Mouse (Mus musculus): Measurements from ENCODE around the gene Rhobtb1. TPM values are rescaled to one million over a fixed set of nuclear protein-coding genes. Genes with fewer than 3 reads are reported as not detected.

Rhobtb1 gene
- total RNA-seq, 1 experiment = 2.7 TPM

GRCm38 (mm10) chr10:69240530-69240929 is 89.3 kb downstream of the Rhobtb1 start:
- TF ChIP-seq HCFC1 (IDR thresholded peaks at IDR 0.05; ENCODE audit: borderline replicate concordance, insufficient read depth, low read length) (no peak), MAFK (IDR thresholded peaks at IDR 0.05; ENCODE audit: insufficient read depth, low read depth, low read length) (no peak), ZC3H11A (IDR thresholded peaks at IDR 0.05; ENCODE audit: borderline replicate concordance, low read depth, low read length) (no peak), ZNF384 (IDR thresholded peaks at IDR 0.05; ENCODE audit: low read depth, low read length) (no peak), CHD2 (IDR thresholded peaks at IDR 0.05; ENCODE audit: low read depth, low read length) (no peak)
- Histone ChIP-seq H3K4me3 (ENCODE audit: insufficient read depth in 1 of 2, low read depth in 1 of 2, low read length in 2 of 2, poor library complexity in 1 of 2, severe bottlenecking in 1 of 2) (no peak overlapping the region), H3K27ac (ENCODE audit: insufficient read depth, low read depth, low read length, poor library complexity, severe bottlenecking) (no peak overlapping the region), H3K9ac (ENCODE audit: insufficient read depth, low read depth, low read length, poor library complexity, severe bottlenecking) (no peak overlapping the region), H3K4me1 (ENCODE audit: control insufficient read depth in 2 of 2, insufficient read depth in 2 of 2, low read length in 2 of 2, poor library complexity in 1 of 2) (no peaks in the 10 kb centered on the region), H3K36me3 (ENCODE audit: control insufficient read depth, insufficient read depth, low read length, poor library complexity, severe bottlenecking) (no peaks in the 10 kb centered on the region), H3K9me3 (ENCODE audit: control insufficient read depth, insufficient read depth, low read depth, low read length) (no peaks in the 10 kb centered on the region)
- in situ Hi-C loops (cut with MboI; ENCODE audit: low sequenced_read_pairs in 2 of 2, unreplicated experiment in 2 of 2) = no loop called here
- no peak for DNase-seq (ENCODE audit: low read depth, low spot score)

GRCm38 (mm10) chr10:69245151-69245550 is 93.9 kb downstream of the Rhobtb1 start:
- Histone ChIP-seq H3K9me3 (ENCODE audit: control insufficient read depth, insufficient read depth, low read depth, low read length) (no peaks in the 10 kb centered on the region), H3K36me3 (ENCODE audit: control insufficient read depth, insufficient read depth, low read length, poor library complexity, severe bottlenecking) (no peaks in the 10 kb centered on the region), H3K4me1 (ENCODE audit: control insufficient read depth in 2 of 2, insufficient read depth in 2 of 2, low read length in 2 of 2, poor library complexity in 1 of 2) (no peaks in the 10 kb centered on the region; a peak in 1 of 4 replicates), H3K27ac (ENCODE audit: insufficient read depth, low read depth, low read length, poor library complexity, severe bottlenecking) (no peak overlapping the region), H3K4me3 (ENCODE audit: insufficient read depth in 1 of 2, low read depth in 1 of 2, low read length in 2 of 2, poor library complexity in 1 of 2, severe bottlenecking in 1 of 2) (no peak overlapping the region), H3K9ac (ENCODE audit: insufficient read depth, low read depth, low read length, poor library complexity, severe bottlenecking) (no peak overlapping the region)
- no peak for TF ChIP-seq ZNF384 (IDR thresholded peaks at IDR 0.05; ENCODE audit: low read depth, low read length)
- TF ChIP-seq MAFK (IDR thresholded peaks at IDR 0.05; ENCODE audit: insufficient read depth, low read depth, low read length) = no peak
- no peak for TF ChIP-seq CHD2 (IDR thresholded peaks at IDR 0.05; ENCODE audit: low read depth, low read length)
- no peak for TF ChIP-seq ZC3H11A (IDR thresholded peaks at IDR 0.05; ENCODE audit: borderline replicate concordance, low read depth, low read length)
- TF ChIP-seq HCFC1 (IDR thresholded peaks at IDR 0.05; ENCODE audit: borderline replicate concordance, insufficient read depth, low read length) = no peak
- in situ Hi-C loops (cut with MboI; ENCODE audit: low sequenced_read_pairs in 2 of 2, unreplicated experiment in 2 of 2) = no loop called here
- no peak for DNase-seq (ENCODE audit: low read depth, low spot score)

- in situ Hi-C loops (cut with MboI; ENCODE audit: low sequenced_read_pairs in 2 of 2, unreplicated experiment in 2 of 2) = no loop called here
- no peak overlapping the region for H3K4me3 ChIP-seq (ENCODE audit: insufficient read depth in 1 of 2, low read depth in 1 of 2, low read length in 2 of 2, poor library complexity in 1 of 2, severe bottlenecking in 1 of 2)
- no peaks in the 10 kb centered on the region for H3K36me3 ChIP-seq (ENCODE audit: control insufficient read depth, insufficient read depth, low read length, poor library complexity, severe bottlenecking)
- no peak overlapping the region for H3K9ac ChIP-seq (ENCODE audit: insufficient read depth, low read depth, low read length, poor library complexity, severe bottlenecking)
- no peak for DNase-seq (ENCODE audit: low read depth, low spot score)
- H3K27ac ChIP-seq (ENCODE audit: insufficient read depth, low read depth, low read length, poor library complexity, severe bottlenecking) = no peak overlapping the region
- H3K9me3 ChIP-seq (ENCODE audit: control insufficient read depth, insufficient read depth, low read depth, low read length) = no peaks in the 10 kb centered on the region
- TF ChIP-seq CHD2 (IDR thresholded peaks at IDR 0.05; ENCODE audit: low read depth, low read length) = no peak
- no peak for TF ChIP-seq ZNF384 (IDR thresholded peaks at IDR 0.05; ENCODE audit: low read depth, low read length)
- TF ChIP-seq MAFK (IDR thresholded peaks at IDR 0.05; ENCODE audit: insufficient read depth, low read depth, low read length) = no peak
- no peak for TF ChIP-seq HCFC1 (IDR thresholded peaks at IDR 0.05; ENCODE audit: borderline replicate concordance, insufficient read depth, low read length)
- TF ChIP-seq ZC3H11A (IDR thresholded peaks at IDR 0.05; ENCODE audit: borderline replicate concordance, low read depth, low read length) = no peak
- H3K4me1 ChIP-seq (ENCODE audit: control insufficient read depth in 2 of 2, insufficient read depth in 2 of 2, low read length in 2 of 2, poor library complexity in 1 of 2) = no peaks in the 10 kb centered on the region; a peak in 1 of 4 replicates
Observed at GRCm38 (mm10) chr10:69245906-69246668, 94.9 kb downstream of the Rhobtb1 start.

- Histone ChIP-seq H3K4me1 (ENCODE audit: control insufficient read depth in 2 of 2, insufficient read depth in 2 of 2, low read length in 2 of 2, poor library complexity in 1 of 2) (no peaks in the 10 kb centered on the region; a peak in 1 of 4 replicates), H3K36me3 (ENCODE audit: control insufficient read depth, insufficient read depth, low read length, poor library complexity, severe bottlenecking) (no peaks in the 10 kb centered on the region), H3K9me3 (ENCODE audit: control insufficient read depth, insufficient read depth, low read depth, low read length) (no peaks in the 10 kb centered on the region), H3K9ac (ENCODE audit: insufficient read depth, low read depth, low read length, poor library complexity, severe bottlenecking) (no peak overlapping the region), H3K4me3 (ENCODE audit: insufficient read depth in 1 of 2, low read depth in 1 of 2, low read length in 2 of 2, poor library complexity in 1 of 2, severe bottlenecking in 1 of 2) (no peak overlapping the region), H3K27ac (ENCODE audit: insufficient read depth, low read depth, low read length, poor library complexity, severe bottlenecking) (no peak overlapping the region)
- TF ChIP-seq ZNF384 (IDR thresholded peaks at IDR 0.05; ENCODE audit: low read depth, low read length) (no peak), HCFC1 (IDR thresholded peaks at IDR 0.05; ENCODE audit: borderline replicate concordance, insufficient read depth, low read length) (no peak), ZC3H11A (IDR thresholded peaks at IDR 0.05; ENCODE audit: borderline replicate concordance, low read depth, low read length) (no peak), CHD2 (IDR thresholded peaks at IDR 0.05; ENCODE audit: low read depth, low read length) (no peak)
- in situ Hi-C loops (cut with MboI; ENCODE audit: low sequenced_read_pairs in 2 of 2, unreplicated experiment in 2 of 2) = no loop called here
- no peak for DNase-seq (ENCODE audit: low read depth, low spot score)
Observed at GRCm38 (mm10) chr10:69246762-69247161, 95.5 kb downstream of the Rhobtb1 start.

Data from ES-E14 (cell line).